Mouse (Mus musculus): Measurements from ENCODE around the gene Arhgef18. TPM values are rescaled to one million over a fixed set of nuclear protein-coding genes. Genes with fewer than 3 reads are reported as not detected.

Arhgef18 gene
- polyA plus RNA-seq, 1 experiment from 2014 or later, result 5.5 TPM

DNA sequence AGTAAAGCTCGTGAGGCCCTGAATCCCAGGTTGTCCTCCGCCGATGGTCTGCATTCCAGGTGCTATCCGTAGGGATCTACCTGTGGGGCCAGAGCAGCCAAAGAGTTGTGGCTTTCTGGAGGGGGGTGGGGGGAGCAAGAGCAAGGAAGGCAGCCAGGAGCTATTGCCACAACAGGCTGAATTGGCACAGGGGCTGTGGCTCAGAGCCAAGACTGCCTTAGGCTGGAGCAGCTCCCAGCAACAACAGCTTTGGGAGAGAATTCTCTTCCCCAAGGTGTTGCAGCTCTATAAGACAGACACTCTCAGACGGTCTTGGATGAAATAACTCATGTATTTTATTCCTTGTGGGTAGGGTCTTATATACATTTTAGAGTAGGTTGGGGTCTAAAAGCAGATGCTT, 25.7 kb upstream of the Arhgef18 start:
- ATAC-seq (ENCODE audit: low FRiP score, low TSS enrichment) (no peak), DNase-seq (ENCODE audit: low spot score) (no peak)
- Histone ChIP-seq H3K27ac (replicated peaks) (no peak overlapping the region), H3K4me2 (replicated peaks; ENCODE audit: low read depth) (no peak overlapping the region), H3K9ac (ENCODE audit: low read length) (no peak overlapping the region), H3K27me3 (ENCODE audit: control insufficient read depth, insufficient read depth, low read length) (no peaks in the 10 kb centered on the region), H3K9me3 (ENCODE audit: control insufficient read depth, low read length) (no peaks in the 10 kb centered on the region), H3K36me3 (ENCODE audit: control insufficient read depth, insufficient read depth, low read length) (no peaks in the 10 kb centered on the region), H3K4me1 (replicated peaks; ENCODE audit: control insufficient read depth, insufficient read depth) (no peaks in the 10 kb centered on the region), H3K4me3 (ENCODE audit: low read depth, low read length) (no peak overlapping the region)
- TF ChIP-seq EP300 (optimal IDR thresholded peaks at IDR 0.05) (no peak), CTCF (IDR thresholded peaks at IDR 0.05; ENCODE audit: low read depth) (no peak)
- 75% methylated on average over 5 of the region's 5 CpGs for WGBS

DNA sequence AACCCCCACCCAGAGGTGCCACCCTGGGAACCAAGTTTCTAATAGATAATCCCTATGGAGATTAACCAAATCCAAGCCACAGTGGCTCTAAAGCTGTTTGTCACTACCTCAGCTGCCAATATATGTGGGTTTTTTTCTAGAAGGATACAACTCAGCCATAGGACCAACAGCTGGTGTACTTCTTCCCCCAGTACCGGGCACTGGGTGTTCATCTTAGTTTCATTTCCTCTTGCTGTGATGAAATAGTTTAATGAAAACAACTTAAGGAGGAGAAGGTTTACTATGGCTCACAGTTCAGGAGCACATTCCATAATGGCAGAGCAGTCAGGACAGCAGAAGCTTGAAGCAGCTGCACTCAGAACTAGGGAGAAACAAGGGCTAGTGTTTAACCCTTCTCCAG, 24.7 kb upstream of the Arhgef18 start:
- Histone ChIP-seq H3K27me3 (ENCODE audit: control insufficient read depth, insufficient read depth, low read length) (no peaks in the 10 kb centered on the region), H3K4me3 (ENCODE audit: low read depth, low read length) (no peak overlapping the region), H3K27ac (replicated peaks) (no peak overlapping the region), H3K9me3 (ENCODE audit: control insufficient read depth, low read length) (no peaks in the 10 kb centered on the region), H3K4me2 (replicated peaks; ENCODE audit: low read depth) (no peak overlapping the region), H3K9ac (ENCODE audit: low read length) (no peak overlapping the region), H3K36me3 (ENCODE audit: control insufficient read depth, insufficient read depth, low read length) (no peaks in the 10 kb centered on the region), H3K4me1 (replicated peaks; ENCODE audit: control insufficient read depth, insufficient read depth) (no peaks in the 10 kb centered on the region)
- DNase-seq (ENCODE audit: low spot score) (no peak), ATAC-seq (ENCODE audit: low FRiP score, low TSS enrichment) (no peak)
- TF ChIP-seq CTCF (IDR thresholded peaks at IDR 0.05; ENCODE audit: low read depth), result no peak
- no peak for TF ChIP-seq EP300 (optimal IDR thresholded peaks at IDR 0.05)
- WGBS, result 57% methylated on average over 1 of the region's 1 CpGs

DNA sequence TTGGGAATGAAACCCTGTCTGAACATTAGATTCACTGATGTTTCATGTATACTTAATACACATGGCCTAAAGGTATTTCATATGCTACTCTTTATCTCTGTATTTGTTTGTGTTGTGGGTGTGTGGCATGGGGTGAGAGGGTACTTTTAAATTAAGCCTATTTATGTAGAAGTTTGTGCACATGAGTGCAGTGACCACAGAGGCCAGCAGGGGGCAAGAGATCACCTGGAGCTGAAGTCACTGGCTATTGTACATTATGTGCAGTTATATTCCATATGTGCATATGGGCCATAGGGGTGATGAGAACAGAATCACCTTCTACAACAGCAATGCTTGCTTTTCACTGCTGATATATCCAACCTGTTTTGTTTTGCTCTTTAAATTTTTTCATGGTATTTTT, 17.1 kb upstream of the Arhgef18 start:
- no peaks in the 10 kb centered on the region for H3K4me1 ChIP-seq (replicated peaks; ENCODE audit: control insufficient read depth, insufficient read depth)
- H3K27ac ChIP-seq (replicated peaks), result no peak overlapping the region
- ATAC-seq (ENCODE audit: low FRiP score, low TSS enrichment), result no peak
- no peak for DNase-seq (ENCODE audit: low spot score)
- TF ChIP-seq EP300 (optimal IDR thresholded peaks at IDR 0.05) (no peak), CTCF (IDR thresholded peaks at IDR 0.05; ENCODE audit: low read depth) (peak; percentile 52)
- no peak overlapping the region for H3K4me2 ChIP-seq (replicated peaks; ENCODE audit: low read depth)
- no peaks in the 10 kb centered on the region for H3K27me3 ChIP-seq (ENCODE audit: control insufficient read depth, insufficient read depth, low read length)
- no peaks in the 10 kb centered on the region for H3K36me3 ChIP-seq (ENCODE audit: control insufficient read depth, insufficient read depth, low read length)
- H3K4me3 ChIP-seq (ENCODE audit: low read depth, low read length), result no peak overlapping the region
- no peak overlapping the region for H3K9ac ChIP-seq (ENCODE audit: low read length)
- no peaks in the 10 kb centered on the region for H3K9me3 ChIP-seq (ENCODE audit: control insufficient read depth, low read length)

DNA sequence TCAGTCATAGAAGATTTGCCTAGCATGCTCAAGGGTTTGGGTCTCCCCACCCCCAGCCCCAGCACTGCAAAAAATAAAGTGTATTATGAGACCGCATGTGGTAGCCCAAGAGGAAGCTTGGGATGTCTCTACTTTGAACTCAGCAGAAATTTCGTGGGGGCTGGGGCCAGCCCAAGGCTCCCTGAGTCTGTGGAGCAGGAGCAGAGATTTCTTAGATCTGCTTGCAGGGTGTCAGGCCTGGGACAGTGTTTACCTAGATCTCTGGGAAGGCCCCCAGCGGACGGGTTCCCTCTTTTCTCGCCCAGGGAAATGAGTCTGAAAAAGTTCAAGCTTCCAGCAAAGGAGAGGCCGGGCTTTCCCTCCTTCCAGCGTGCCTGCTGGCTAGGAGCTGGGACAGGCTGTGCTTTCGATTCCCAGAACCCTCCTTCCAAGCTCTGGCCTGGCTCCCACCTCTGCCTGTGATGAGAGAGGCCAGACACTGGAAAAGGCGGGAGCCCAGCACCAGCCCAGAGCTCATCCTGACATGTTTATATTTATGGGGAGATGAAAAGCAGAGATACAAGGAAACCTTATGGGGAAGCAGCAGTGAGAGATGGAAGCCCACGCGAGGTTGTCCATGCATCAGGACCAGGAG, 16.0 kb upstream of the Arhgef18 start:
- WGBS, result 33% methylated on average over 11 of the region's 11 CpGs
- Histone ChIP-seq H3K4me2 (replicated peaks; ENCODE audit: low read depth) (no peak overlapping the region), H3K27me3 (ENCODE audit: control insufficient read depth, insufficient read depth, low read length) (no peaks in the 10 kb centered on the region)

DNA sequence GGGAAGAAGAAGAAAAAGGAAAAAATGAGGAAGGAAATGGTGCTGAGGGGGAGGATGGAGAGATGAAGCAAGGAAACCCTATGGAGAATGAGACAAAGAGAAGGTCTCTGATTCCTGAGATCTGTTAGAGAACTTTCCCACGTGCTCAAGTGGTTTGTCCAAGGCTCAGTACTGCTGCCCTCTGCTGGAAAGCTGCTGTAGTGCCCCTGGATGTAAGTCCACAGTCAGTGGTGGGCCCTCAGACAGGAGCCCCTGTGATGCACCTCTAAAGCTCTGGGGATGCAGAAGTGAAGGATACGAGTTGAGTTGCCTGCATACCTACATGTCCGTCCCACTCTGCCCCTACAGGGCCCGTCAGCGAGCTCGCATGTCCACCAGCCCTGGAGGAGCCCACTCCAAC, 5.5 kb upstream of the Arhgef18 start:
- Histone ChIP-seq H3K27ac (replicated peaks) (no peak overlapping the region), H3K9ac (ENCODE audit: low read length) (no peak overlapping the region), H3K36me3 (ENCODE audit: control insufficient read depth, insufficient read depth, low read length) (no peaks in the 10 kb centered on the region), H3K4me1 (replicated peaks; ENCODE audit: control insufficient read depth, insufficient read depth) (no peaks in the 10 kb centered on the region), H3K4me2 (replicated peaks; ENCODE audit: low read depth) (no peak overlapping the region), H3K9me3 (ENCODE audit: control insufficient read depth, low read length) (no peaks in the 10 kb centered on the region), H3K27me3 (ENCODE audit: control insufficient read depth, insufficient read depth, low read length) (no peaks in the 10 kb centered on the region), H3K4me3 (ENCODE audit: low read depth, low read length) (no peak overlapping the region)
- DNase-seq (ENCODE audit: low spot score) (peak; percentile 78), ATAC-seq (ENCODE audit: low FRiP score, low TSS enrichment) (peak; percentile 57; the same call in 1 of the 2 replicates)
- WGBS, result 45% methylated on average over 6 of the region's 6 CpGs
- TF ChIP-seq CTCF (IDR thresholded peaks at IDR 0.05; ENCODE audit: low read depth), result peak; percentile 93
- no peak for TF ChIP-seq EP300 (optimal IDR thresholded peaks at IDR 0.05)

More for the DNA sequence above, 16.0 kb upstream of the Arhgef18 start:
- H3K9ac ChIP-seq (ENCODE audit: low read length), result no peak overlapping the region
- H3K27ac ChIP-seq (replicated peaks), result peak overlapping the region; percentile 81
- no peaks in the 10 kb centered on the region for H3K9me3 ChIP-seq (ENCODE audit: control insufficient read depth, low read length)
- ATAC-seq (ENCODE audit: low FRiP score, low TSS enrichment) (peak; percentile 87), DNase-seq (ENCODE audit: low spot score) (peak; percentile 41)
- H3K36me3 ChIP-seq (ENCODE audit: control insufficient read depth, insufficient read depth, low read length), result no peaks in the 10 kb centered on the region
- TF ChIP-seq EP300 (optimal IDR thresholded peaks at IDR 0.05) (peak; percentile 51), CTCF (IDR thresholded peaks at IDR 0.05; ENCODE audit: low read depth) (no peak)
- no peak overlapping the region for H3K4me3 ChIP-seq (ENCODE audit: low read depth, low read length)
- H3K4me1 ChIP-seq (replicated peaks; ENCODE audit: control insufficient read depth, insufficient read depth), result no peaks in the 10 kb centered on the region

DNA sequence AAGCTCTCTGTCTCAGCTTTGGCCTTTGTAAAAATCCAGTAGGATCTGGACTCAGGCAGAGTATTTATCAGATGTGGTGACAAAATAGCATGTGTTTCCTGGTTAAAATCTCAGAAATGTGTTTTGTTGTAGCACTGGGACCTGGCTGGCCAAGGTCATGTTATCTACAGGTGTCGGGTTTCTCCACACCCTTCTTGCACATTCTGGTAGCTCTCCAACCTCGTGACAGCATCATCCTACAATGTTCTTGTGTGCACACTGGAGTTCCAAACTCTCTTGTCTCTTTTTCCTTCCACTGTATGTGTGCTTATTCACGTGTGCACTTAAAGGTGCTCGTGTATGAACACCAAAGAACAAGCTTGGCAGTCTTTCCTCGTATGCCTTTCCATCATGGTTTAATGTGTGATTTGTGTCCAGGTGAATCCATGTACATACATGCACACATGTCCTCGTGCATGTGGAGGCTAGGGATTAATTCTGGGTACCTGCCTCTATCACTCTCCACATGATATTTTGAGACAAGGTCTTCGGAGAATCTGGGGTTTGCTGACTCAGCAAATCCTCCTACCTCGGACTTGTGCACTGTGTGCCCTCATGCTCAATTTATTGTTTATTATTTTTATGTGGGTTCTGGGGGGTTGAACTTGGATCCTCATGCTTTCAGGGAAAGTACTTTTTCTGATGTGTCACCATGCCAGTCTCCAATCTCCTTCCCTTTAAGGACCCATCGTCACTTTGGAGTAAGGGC, 4.0 kb upstream of the Arhgef18 start:
- no peaks in the 10 kb centered on the region for H3K27me3 ChIP-seq (ENCODE audit: control insufficient read depth, insufficient read depth, low read length)
- 59% methylated on average over 9 of the region's 9 CpGs for WGBS
- no peak overlapping the region for H3K9ac ChIP-seq (ENCODE audit: low read length)
- DNase-seq (ENCODE audit: low spot score), result peak; percentile 48
- H3K27ac ChIP-seq (replicated peaks), result no peak overlapping the region
- no peak overlapping the region for H3K4me3 ChIP-seq (ENCODE audit: low read depth, low read length)
- ATAC-seq (ENCODE audit: low FRiP score, low TSS enrichment), result peak; percentile 46
- no peaks in the 10 kb centered on the region for H3K36me3 ChIP-seq (ENCODE audit: control insufficient read depth, insufficient read depth, low read length)
- H3K9me3 ChIP-seq (ENCODE audit: control insufficient read depth, low read length), result no peaks in the 10 kb centered on the region
- TF ChIP-seq CTCF (IDR thresholded peaks at IDR 0.05; ENCODE audit: low read depth), result no peak
- no peak for TF ChIP-seq EP300 (optimal IDR thresholded peaks at IDR 0.05)
- H3K4me2 ChIP-seq (replicated peaks; ENCODE audit: low read depth), result no peak overlapping the region
- no peaks in the 10 kb centered on the region; the same call in 1 of the 2 replicates for H3K4me1 ChIP-seq (replicated peaks; ENCODE audit: control insufficient read depth, insufficient read depth)
